Mouse (Mus musculus) lung, postnatal 36 days (tissue): ENCODE results near the gene Tmem219.
A peak's percentile ranks its signal among the peaks of the same experiment; 100 is the strongest.

Experiments used
- DNase-seq: peaks from one replicate; pipeline ENCODE4 v3.0.0; 2022; ENCODE audit warnings: mixed read lengths

The Tmem219 gene

DNA sequence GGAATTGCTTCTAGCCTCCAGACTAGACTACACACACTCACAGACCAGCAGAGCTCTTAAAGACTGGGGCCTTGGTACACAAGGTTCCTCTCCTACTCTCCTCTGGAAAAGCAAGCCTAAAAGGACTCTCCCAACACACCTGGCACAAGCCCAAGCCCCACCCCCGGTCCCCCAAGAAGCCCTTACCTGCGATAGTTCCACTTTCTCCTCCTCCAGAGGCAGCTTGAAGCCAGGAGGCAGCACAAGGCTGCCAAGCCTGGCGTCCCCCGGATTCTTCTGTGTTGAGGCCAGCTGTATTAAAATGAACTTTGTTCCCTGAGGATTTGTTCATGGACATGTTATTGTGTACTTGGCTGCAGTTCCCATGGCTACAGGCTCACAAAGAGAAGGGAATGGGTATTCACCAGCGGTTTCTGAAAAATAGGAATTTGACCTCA is at the start of gene Tmem219:
Gene Tmem219 (minus strand): TSS at position 294 of the 437 bp plus-strand sequence.
- peak; percentile 84 for DNase-seq

DNA sequence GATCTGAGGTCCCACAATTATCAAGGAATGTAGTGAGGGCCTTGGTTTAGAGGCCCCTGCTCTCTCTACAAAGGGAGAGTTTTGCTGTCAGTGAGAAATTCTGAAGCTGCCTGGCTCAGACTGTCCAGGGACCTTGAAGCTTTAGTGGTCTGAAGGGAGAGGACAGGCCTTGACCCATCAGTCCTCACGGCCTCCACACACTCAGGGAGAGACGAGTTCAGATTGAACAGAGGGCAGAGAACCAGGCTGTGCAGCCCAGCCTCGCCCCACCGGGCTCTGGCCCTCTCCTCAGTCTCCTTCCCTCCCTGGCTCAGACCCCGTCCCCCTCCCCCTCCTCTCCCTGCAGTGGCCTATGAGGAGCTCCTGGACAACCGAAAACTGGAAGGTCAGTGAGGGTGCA is 44.6 kb upstream of the Tmem219 start:
- no peak for DNase-seq

DNA sequence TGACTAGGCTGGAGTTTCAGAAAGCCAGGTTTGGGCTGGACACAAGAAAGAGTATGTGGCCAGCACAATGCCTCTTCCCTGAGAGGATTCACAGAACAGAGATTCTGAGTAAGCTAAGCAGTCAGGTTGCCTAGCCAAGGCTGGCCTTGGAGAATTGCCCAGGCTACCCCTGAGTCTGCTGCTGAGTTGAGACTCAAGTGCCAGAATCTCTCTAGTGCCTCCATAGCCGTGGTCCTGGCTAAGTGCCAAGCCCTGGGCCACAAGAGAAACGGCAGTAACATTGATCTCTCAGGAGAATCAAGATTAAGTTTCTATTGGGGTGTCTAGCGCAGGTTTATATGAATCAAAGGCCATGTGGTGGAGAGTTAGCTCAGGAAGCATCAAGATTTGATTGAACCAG is 42.9 kb upstream of the Tmem219 start:
- DNase-seq: no peak

DNA sequence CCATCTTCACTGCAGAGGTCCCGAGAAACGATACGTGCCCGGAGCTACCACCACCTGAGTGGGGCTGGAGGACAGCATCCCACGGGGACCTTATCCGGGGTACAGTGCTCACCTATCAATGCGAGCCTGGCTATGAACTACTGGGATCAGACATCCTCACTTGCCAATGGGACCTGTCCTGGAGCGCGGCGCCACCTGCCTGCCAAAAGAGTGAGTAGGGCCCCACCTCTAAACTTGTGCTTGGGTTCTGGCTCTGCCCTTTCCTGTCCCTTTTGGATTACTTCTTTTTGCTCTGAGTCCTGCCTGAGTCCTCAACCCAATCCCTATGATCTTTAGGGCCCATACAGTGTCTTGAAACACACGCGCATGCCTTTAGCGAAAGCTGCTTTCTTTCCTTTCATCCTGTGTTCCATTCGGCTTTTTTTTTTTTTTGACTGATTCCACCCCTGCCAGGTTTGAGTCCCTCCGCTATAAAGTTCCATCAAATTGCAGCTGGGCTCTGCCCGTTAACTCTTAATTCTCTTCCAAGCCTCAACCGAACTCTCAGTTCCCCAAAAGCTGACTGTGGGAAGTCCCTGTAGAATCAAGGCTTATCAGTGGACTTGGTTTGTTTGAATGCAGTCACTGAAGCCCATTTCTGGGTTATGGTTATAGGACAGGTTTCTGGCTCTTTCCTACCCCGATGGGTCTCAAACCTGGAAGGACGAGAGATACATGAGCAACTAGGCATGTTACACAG is 41.0 kb upstream of the Tmem219 start:
- DNase-seq: peak; percentile 73

DNA sequence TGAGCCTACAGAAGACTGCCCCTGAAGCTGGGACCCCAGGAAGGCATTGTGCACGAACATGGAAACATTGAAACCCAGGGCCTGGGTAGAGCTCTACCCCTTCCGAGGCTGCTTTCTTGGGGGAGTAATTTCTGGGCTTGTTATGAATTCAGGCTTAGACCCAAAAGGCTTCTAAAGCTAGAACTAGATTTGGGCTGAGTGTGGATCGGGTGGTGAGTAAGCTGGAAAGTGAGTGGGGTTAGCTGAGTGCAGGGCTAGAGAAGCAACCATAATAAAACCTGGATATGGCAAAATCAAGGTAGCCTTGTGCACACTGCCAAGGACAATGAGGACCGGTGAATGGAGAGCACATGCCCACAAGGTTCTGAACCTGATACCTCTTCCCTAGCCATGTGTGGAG is 39.2 kb upstream of the Tmem219 start:
- DNase-seq: no peak

DNA sequence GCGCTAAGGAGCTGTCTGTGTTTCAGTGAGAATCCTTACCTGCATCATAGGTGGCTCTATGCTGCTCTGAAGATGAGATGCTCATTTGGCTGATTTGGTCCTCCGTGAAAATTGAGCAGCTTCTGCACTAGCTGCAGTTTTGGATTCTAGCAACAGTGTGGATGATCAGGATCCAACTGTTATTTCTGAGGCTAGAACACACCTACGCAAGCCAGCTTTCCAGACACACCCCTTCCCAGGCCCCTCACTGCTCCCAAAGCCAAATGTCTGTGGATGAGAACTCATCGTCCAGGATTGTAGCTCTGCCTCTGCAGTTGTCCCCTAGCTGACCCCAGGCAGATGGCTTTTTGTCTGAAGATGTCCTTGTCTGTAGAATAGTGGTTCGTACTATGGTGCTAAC is 38.4 kb upstream of the Tmem219 start:
- DNase-seq: no peak

DNA sequence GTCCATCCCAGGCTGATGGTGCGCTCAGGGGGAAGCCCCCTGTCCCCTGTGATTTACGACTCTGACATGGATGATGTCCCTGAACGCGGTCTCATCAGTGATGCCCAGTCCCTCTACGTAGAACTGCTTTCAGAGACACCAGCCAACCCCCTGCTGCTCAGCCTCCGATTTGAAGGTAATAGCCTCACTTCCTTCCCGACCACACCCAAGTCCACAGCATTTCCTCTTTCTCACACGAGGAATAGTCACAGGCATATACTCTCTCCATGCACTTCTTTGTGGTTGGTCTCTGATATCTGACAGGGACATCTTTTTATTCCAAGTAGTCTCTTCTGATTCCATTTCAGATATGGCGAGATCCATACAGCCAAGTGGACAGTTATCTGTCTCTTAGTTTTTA is 37.1 kb upstream of the Tmem219 start:
- DNase-seq: no peak

DNA sequence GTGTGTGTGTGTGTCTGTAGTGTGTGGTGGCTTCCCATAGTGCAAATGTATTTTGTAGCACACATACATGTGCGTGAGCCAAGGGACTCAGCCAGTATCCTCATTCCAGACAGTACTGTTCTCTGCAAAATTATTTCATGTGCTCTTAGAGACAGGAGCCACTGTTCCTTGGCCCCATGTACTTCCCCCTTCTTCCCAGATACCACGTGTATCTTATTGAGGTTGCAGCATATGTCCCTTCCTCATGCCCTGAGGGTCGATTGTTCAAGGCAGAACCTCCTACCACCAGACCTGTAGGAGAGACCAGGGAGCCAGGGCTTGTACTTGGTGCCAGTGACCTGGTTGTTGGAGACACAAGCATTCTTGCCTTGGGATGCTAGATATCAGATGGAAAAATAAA is 32.4 kb upstream of the Tmem219 start:
- no peak for DNase-seq

DNA sequence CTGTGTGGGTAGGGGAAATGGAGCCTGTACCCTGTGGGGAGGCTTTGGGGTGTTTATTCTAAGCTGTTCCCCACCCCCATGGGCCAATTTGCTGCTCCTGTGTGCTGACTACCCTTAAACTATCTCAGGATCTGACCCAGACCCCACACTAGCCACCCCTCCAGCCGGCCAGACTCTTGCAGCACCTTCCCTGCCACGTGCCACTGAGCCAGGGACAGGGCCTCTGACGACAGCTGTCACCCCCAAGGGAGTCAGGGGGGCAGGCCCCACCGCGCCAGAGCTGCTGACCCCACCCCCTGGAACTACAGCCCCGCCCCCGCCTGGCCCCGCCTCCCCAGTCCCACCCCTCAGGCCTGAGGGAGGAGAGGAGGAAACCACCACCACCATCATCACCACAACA is 29.9 kb upstream of the Tmem219 start:
- DNase-seq: no peak

DNA sequence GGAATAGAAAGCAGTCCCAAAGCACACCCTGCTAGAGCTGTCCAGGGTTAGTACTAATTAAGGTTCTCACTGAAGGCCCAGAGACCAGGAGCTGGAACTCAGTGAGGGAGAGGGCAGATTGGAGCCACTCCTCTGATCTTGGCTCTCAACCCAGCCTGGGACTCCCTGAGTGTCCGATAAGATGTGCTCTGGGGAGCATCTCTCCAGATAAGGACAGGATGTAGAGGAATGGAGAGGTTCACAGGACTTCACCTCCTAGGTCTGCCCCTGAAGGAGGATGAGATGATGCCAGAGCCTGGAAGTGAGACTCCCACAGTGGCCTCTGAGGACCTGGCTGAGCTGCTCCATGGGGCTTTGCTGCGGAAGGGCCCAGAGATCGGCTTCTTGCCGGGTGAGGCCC is 29.0 kb upstream of the Tmem219 start:
- no peak for DNase-seq

DNA sequence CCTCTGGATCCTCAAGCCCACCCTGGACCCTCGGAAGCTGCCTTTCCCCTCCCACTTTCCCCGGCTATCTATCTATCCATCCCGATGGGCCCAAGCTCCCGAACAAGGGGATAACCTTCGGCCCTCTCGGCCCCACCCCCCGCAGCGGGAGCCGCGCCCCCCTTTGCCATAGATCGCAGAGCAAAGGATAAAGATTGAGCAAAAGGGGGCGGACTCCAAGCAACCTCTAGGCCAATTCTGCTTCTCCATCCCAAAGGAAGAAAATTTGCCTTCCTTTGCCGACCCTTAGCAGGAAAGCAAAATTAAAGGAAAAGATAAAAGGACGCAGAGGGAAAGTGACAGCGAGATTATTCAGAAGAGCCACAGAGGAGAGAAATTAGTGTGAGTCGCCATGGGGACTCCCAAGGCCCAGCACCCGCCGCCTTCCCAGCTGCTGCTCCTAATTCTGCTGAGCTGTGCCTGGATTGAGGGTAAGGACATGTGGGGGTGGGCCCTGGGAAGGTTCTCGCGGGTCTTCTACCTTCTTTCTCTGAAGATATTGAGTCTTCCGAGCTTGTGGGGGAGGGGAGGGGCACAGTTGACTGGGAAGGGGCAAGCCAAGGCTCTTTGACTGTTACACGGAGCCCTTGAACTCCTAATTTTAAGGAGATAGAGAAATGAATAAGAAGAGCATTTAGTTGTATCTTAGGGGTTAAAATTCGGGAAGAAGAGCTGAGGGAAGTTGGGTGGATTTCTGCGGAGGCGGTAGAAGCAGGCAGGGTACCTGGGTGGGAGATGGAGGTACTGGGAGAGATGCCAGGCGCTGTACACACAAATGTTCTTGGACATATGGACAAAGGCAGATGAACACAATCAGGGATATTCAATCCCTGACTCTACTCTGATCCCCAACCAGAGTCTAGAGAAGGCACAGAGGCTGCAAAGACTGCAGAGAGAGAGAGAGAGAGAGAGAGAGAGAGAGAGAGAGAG is 28.2 kb upstream of the Tmem219 start:
- DNase-seq: no peak

DNA sequence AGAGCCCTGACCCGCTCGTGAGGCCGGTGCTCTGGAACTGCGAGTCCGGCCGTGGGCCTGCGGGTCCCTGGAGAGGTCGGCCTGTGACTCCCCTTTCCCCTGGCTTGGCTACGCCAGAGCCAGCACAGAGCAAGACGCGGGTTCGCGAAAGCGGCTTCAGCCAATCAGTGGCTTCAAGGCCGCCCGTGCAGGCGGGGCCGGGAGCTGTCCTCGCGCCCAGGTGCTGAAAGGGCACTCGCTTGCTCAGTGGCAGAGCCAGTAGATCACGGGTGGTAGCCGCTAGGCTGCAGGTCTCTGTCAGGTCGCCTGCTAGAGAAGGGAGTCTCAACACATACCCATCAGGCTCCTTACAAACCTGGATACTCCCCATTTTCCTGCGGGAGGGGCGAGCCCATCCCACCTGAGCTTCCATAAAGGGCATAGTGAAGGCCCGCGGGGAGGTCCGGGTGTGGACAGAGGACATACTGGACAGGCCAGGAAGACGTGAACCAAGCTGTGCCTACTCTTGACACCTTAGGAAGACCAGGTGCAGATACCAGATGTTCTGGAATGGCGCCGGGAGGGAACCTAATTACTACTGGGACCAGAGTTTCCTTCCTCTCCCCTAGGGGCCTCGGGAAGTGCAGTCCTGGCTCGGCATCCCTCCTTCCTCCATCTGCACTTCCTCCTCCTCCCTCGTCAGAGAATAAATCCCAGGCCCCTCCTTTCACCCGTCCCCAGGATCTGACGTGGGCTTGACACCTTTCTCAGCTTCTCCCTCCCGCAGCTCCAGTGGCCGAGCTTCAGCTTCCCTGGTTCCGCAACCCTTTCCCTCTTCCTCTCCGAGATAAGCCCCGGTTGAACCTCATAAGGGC is 27.3 kb upstream of the Tmem219 start, which contains the start of gene Sez6l2:
Gene Sez6l2 (plus strand): TSS at position 771 of the 854 bp plus-strand sequence.
- peak; percentile 89 for DNase-seq

DNA sequence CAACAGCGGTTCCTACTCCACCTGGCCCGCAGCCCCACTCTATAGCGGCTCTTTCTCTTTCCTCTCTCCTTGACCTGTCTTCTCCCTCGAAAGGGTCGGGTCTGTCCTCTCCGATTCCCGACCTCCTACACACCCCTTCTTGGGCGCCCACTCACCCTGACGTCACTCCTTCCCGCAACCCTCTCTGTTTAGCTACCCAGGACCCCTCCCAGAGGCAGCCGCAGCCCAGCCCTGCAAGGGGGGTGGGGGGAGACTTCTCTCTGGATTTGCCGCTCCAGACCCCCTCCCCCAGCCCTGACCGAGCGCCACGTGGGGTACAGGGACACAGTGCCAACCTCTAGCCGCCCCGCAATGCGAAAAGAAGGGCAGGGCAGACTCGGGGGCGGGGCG is 26.7 kb upstream of the Tmem219 start, which contains the start of gene Asphd1:
Gene Asphd1 (minus strand): TSS at position 180 of the 390 bp plus-strand sequence.
- no peak for DNase-seq

DNA sequence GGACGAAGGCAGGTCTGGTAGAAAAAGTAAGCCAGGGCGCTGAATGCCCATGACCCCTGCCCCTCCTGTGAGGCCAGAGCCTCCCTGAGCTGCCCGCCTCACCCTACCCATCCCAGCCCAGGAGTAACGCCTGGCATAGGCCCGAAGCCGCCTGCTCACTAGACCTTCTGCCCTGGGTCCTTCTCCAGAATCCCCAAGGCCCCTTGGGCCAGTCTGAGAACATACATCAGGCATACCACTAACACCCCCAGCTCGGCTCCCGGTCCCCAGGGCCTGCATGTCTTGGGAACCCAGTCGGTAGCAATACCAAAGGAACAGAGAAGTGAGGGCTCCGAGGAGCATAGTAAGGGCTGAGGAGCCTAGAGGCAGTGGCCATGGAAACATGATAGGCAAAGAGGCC is 25.9 kb upstream of the Tmem219 start:
- DNase-seq: no peak

DNA sequence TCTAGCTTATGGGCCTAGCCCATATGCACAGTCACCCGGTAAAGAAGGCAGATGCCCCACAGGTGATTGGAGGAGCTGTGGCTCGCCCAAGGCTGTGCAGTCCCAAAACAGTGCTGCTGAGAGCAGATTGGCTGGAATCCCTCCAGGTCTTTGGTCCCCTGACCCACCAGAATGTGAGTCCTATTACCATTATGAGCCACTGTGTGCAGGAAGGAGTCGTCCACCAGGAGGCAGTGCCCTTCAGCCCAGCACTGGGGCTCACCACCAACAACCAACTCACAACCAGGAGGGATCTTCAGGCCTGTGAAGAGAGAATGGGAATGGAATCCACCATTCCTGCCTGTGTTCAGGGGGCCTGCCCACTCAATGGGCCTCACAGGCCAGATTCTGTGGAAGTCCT is 23.8 kb upstream of the Tmem219 start:
- DNase-seq: peak; percentile 42

DNA sequence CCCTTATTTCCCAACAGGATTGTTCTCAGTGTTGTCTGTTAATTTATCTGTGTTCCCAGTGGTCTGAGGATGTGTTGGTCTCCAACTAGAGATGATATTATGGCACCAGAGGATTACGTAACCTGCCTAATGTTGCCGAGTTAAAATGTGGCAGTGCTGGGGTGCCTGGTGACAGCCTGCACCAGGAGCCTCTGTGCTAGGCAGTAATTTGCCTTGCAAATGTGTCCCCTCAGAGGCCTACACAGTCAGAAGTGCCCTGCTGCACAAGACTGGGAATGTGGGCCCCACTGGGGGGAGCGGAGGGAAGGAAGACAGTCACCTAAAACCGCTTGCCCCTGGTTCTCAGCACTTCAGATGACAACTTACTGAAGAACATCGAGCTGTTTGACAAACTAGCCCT is 19.1 kb upstream of the Tmem219 start:
- DNase-seq: no peak

DNA sequence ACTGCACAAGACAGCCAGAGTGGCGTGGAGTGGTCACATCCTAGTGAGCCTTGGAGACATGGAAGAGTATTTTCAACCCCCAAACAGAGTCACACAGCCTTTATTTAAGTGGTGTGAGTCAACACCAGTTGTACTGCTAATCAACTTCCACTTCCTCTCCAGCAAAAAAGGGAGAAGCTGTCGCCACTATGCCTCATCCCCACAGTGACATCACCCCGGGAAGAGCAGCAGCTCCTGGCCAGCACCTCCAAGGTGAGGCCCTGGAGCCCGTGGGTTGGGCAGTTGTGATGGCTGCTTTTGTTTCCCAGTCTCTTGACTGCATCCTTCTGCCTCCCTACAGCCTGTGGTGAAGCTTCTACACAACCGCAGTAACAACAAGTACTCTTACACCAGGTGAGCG is 18.5 kb upstream of the Tmem219 start:
- no peak for DNase-seq

DNA sequence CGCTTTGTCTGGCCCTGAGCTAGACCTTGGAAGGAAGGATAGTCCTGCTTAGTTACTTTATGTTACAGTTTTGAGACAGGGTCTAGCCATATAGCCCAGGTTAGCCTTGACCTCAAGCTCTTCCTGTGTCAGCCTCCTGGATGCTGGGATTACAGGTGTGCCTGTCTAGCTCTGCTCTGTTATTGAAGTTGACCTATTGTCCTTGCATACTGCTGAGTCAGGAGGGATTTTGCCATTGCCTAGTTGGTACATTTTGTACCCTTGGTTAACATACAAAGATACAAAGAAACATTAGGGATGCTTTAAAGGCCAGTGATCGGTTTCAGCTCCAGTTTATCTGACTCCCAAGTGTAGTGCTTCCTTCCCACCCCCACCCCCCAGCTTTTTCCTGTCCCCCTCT is 9.9 kb upstream of the Tmem219 start:
- DNase-seq: no peak

DNA sequence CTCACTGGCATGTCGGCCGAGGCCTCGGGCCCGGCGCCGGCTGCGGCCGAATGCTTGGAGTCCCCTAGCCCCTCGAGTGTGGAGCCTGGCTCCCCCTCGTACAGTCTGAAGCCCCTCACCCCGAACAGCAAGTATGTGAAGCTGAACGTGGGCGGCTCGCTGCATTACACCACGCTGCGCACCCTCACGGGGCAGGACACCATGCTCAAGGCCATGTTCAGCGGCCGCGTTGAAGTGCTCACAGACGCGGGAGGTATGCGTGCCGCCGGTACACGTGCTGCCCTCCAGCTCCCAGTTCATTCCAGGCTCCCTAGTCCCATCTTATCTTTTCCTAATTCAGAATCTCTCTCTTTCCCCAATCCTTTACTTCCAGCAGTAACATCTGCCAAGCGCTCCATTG is 6.3 kb upstream of the Tmem219 start:
- DNase-seq: peak; percentile 23

DNA sequence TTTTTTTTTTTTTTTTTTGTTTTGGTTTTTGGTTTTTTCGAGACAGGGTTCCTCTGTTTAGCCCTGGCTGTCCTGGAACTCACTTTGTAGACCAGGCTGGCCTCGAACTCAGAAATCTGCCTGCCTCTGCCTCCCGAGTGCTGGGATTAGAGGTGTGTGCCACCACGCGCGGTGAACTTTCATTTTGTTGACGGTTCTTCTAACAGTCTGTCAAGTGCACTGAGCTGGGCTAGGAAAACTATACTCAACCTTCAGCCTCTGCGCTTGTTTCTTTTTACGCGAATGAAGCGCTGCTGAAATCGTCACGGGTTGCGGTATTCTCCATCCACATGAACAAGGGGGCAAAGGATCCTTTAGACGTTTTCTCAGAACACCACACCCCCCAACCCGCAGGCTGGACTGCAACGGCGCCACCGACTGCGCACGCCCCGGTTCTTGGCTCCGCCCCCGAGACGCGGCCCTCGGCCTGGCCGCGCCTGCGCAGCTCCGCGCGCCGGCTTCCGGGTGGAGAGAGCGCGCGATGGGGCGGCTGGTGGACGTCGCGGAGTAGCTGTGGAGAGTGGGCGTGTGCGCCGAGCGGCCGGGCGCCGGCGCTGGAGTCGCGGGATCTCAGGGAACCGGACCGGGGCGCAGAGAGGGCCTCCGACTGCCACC is 5.8 kb upstream of the Tmem219 start, which contains the start of gene Kctd13:
Gene Kctd13 (plus strand): TSS at position 496 of the 654 bp plus-strand sequence.
- peak; percentile 93 for DNase-seq

DNA sequence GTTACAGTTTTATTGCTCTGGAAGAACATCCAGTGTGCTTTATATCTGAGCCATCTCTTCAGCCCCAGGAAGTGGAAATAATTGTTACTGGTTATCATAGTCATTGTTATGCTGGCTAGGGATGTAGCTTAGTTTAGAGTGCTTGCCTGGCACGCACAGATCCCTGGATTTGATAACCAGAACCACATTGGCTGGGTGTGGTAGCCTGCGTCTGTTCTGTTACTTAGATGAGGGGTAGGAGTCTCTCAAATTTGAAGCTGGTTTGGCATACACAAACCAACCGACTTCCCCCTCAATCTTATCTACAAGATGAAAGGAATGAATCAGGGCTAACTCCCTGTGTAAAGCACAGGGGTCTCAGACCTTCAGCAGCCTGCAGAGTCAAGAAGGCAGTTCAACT is 3.6 kb upstream of the Tmem219 start:
- peak; percentile 19 for DNase-seq

DNA sequence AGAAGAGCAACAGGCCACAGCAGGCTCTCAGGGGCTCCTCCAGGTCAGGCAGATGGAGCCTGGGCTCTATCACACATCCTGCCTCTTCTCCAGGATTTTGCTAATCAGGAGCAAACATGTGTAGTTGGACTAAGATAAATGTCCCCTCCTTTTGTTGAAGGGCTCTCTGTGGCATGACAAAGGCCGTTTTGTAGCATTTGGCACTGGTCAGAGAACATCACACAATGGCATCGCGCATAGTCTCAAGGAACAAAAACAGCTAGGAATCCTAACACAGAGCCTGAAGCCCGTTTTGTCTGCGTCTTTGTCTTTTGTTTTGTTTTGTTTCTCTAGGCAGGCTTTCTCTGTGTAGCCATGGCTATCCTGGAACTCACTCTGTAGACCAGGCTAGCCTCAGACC is 1.3 kb upstream of the Tmem219 start:
- no peak for DNase-seq
